Mouse (Mus musculus): ENCODE data around the gene Art3. TPM values are rescaled to one million over a fixed set of nuclear protein-coding genes. Genes with fewer than 3 reads are reported as not detected.

The Art3 gene
- polyA plus RNA-seq, 1 experiment from 2014 or later = 1.4 TPM

DNA sequence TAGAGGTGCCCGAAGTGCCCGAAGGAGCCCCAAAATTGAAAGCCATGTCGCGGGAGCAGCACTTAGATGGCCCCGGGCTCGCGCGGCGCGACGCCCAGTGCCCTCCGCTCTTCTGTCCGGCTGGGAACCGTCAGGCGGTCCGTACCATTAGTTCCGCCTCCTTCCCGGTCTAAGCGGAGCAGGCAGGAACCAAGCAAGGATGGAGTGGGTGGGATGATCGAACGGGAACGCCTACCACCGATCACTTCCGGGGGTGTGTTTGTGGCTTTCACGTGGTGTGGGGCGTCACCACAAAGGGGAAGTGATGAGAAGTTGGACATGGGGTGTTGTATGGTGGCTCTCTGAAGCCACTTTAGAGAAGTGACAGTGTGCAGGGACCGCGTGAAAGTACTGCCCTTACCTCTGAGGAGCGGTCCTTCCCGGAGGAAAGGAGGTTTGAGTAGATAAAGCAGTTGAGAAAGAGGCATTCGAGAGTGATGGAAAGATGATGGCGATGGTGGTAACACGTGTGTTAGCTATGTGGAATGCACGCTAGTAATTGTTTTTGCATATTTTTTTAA is 103.5 kb downstream of the Art3 start, which contains the start of gene Nup54:
TSS of gene Nup54 (minus strand) at position 195 of the 560 bp plus-strand sequence.
- H3K4me3 ChIP-seq (ENCODE audit: low read depth, low read length) = peak within 1 kb of the TSS; percentile 97
- no peaks in the 10 kb centered on the region for H3K27me3 ChIP-seq (ENCODE audit: insufficient read depth, low read length)
- ATAC-seq (ENCODE audit: insufficient read depth) (peak; percentile 100), DNase-seq (peak; percentile 97)
- no peak for TF ChIP-seq CTCF (IDR thresholded peaks at IDR 0.05; ENCODE audit: low read depth)
- H3K27ac ChIP-seq (ENCODE audit: low read depth) = peak within 1 kb of the TSS; percentile 90
- under 1% methylated on average over 34 of the region's 34 CpGs for WGBS
- H3K9me3 ChIP-seq (ENCODE audit: low read depth, low read length) = no peaks in the 10 kb centered on the region
- H3K36me3 ChIP-seq (ENCODE audit: insufficient read depth) = no peaks in the 10 kb centered on the region
- peak within 1 kb of the TSS; percentile 86 for H3K4me2 ChIP-seq
- peak within 1 kb of the TSS; percentile 96 for H3K9ac ChIP-seq
- H3K4me1 ChIP-seq (ENCODE audit: insufficient read depth) = peaks cover 4% of the 10 kb centered on the region

DNA sequence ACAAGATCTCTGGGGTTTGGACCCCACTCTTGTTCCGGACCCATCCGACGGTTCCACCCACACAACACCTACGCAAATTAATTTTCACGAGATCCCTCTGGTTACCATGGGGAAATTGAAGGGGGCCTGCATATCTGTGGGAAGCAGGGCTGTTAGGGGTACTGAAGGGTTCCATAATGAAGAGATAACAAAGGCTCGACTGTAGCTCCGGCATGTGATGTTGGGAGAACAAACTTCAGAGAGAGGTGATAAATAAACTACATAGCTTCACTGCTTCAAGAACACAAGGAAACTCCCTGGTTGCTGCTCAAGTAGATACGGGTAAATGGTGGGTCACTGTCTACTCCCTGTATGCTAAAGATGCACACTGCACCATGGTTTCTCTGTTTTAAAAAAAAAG is 106.9 kb downstream of the Art3 start:
- TF ChIP-seq CTCF (IDR thresholded peaks at IDR 0.05; ENCODE audit: low read depth) = no peak
- ATAC-seq (ENCODE audit: insufficient read depth) (no peak), DNase-seq (no peak)
- Histone ChIP-seq H3K27me3 (ENCODE audit: insufficient read depth, low read length) (no peaks in the 10 kb centered on the region), H3K27ac (ENCODE audit: low read depth) (no peak overlapping the region), H3K9ac (no peak overlapping the region), H3K4me2 (no peak overlapping the region), H3K36me3 (ENCODE audit: insufficient read depth) (no peaks in the 10 kb centered on the region), H3K9me3 (ENCODE audit: low read depth, low read length) (no peaks in the 10 kb centered on the region), H3K4me3 (ENCODE audit: low read depth, low read length) (no peak overlapping the region), H3K4me1 (ENCODE audit: insufficient read depth) (peaks cover 4% of the 10 kb centered on the region; the same call in 1 of the 2 replicates)
- 79% methylated on average over 8 of the region's 8 CpGs for WGBS

DNA sequence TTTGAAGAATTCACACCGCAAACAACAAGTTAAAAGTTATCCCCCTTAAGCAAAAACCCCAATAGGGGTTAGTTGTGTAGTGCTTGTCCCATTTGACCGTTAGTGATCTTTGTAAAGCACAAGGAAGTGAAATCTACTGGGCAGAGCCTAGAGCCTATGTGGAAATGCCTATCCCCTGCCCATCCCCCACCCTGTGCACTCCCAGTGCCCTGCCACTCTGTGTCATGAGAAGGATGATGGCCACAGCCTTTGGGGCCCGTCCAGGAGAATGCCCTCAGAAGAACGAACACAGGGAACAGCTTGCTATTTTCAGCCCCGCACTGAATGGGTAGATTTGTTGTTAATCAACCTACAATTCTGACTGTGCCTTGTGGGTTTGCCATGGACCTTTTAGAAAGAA is 109.9 kb downstream of the Art3 start:
- H3K4me1 ChIP-seq (ENCODE audit: insufficient read depth) = no peaks in the 10 kb centered on the region
- ATAC-seq (ENCODE audit: insufficient read depth) (no peak), DNase-seq (no peak)
- no peak overlapping the region for H3K4me2 ChIP-seq
- peaks cover 15% of the 10 kb centered on the region; the same call in 1 of the 2 replicates for H3K36me3 ChIP-seq (ENCODE audit: insufficient read depth)
- no peak overlapping the region for H3K27ac ChIP-seq (ENCODE audit: low read depth)
- no peak for TF ChIP-seq CTCF (IDR thresholded peaks at IDR 0.05; ENCODE audit: low read depth)
- no peak overlapping the region for H3K4me3 ChIP-seq (ENCODE audit: low read depth, low read length)
- no peak overlapping the region for H3K9ac ChIP-seq
- 59% methylated on average over 5 of the region's 5 CpGs for WGBS
- no peaks in the 10 kb centered on the region for H3K9me3 ChIP-seq (ENCODE audit: low read depth, low read length)
- H3K27me3 ChIP-seq (ENCODE audit: insufficient read depth, low read length) = no peaks in the 10 kb centered on the region

- Histone ChIP-seq H3K4me2 (no peak overlapping the region), H3K27ac (ENCODE audit: low read depth) (no peak overlapping the region), H3K9me3 (ENCODE audit: low read depth, low read length) (no peaks in the 10 kb centered on the region), H3K27me3 (ENCODE audit: insufficient read depth, low read length) (no peaks in the 10 kb centered on the region), H3K4me1 (ENCODE audit: insufficient read depth) (no peaks in the 10 kb centered on the region), H3K36me3 (ENCODE audit: insufficient read depth) (peaks cover 26% of the 10 kb centered on the region), H3K9ac (no peak overlapping the region), H3K4me3 (ENCODE audit: low read depth, low read length) (no peak overlapping the region)
- TF ChIP-seq CTCF (IDR thresholded peaks at IDR 0.05; ENCODE audit: low read depth) = no peak
- ATAC-seq (ENCODE audit: insufficient read depth) (0 out of 2 replicates have a peak, but pooled peaks have one; percentile 38), DNase-seq (no peak)
- WGBS = 23% methylated on average over 7 of the region's 7 CpGs
Observed at GRCm38 (mm10) chr5:92442914-92443313, 111.3 kb downstream of the Art3 start.

- TF ChIP-seq CTCF (IDR thresholded peaks at IDR 0.05; ENCODE audit: low read depth) = no peak
Observed at GRCm38 (mm10) chr5:92445016-92445415, 113.4 kb downstream of the Art3 start.

GRCm38 (mm10) chr5:92446736-92447135 is 115.1 kb downstream of the Art3 start:
- H3K4me3 ChIP-seq (ENCODE audit: low read depth, low read length) = no peak overlapping the region
- H3K4me2 ChIP-seq = no peak overlapping the region
- no peak overlapping the region for H3K27ac ChIP-seq (ENCODE audit: low read depth)
- no peaks in the 10 kb centered on the region for H3K27me3 ChIP-seq (ENCODE audit: insufficient read depth, low read length)
- no peaks in the 10 kb centered on the region for H3K4me1 ChIP-seq (ENCODE audit: insufficient read depth)
- H3K9me3 ChIP-seq (ENCODE audit: low read depth, low read length) = no peaks in the 10 kb centered on the region
- no peak overlapping the region for H3K9ac ChIP-seq
- 93% methylated on average over 5 of the region's 5 CpGs for WGBS
- no peak for TF ChIP-seq CTCF (IDR thresholded peaks at IDR 0.05; ENCODE audit: low read depth)
- H3K36me3 ChIP-seq (ENCODE audit: insufficient read depth) = peaks cover 52% of the 10 kb centered on the region
- DNase-seq (no peak), ATAC-seq (ENCODE audit: insufficient read depth) (no peak)

More at GRCm38 (mm10) chr5:92445016-92445415, 113.4 kb downstream of the Art3 start:
- no peak overlapping the region for H3K4me3 ChIP-seq (ENCODE audit: low read depth, low read length)
- ATAC-seq (ENCODE audit: insufficient read depth) = no peak
- no peaks in the 10 kb centered on the region for H3K9me3 ChIP-seq (ENCODE audit: low read depth, low read length)
- no peak for DNase-seq
- no peaks in the 10 kb centered on the region for H3K27me3 ChIP-seq (ENCODE audit: insufficient read depth, low read length)
- peaks cover 43% of the 10 kb centered on the region for H3K36me3 ChIP-seq (ENCODE audit: insufficient read depth)
- no peak overlapping the region for H3K9ac ChIP-seq
- 85% methylated on average over 2 of the region's 2 CpGs for WGBS
- H3K4me2 ChIP-seq = no peak overlapping the region
- H3K27ac ChIP-seq (ENCODE audit: low read depth) = no peak overlapping the region
- H3K4me1 ChIP-seq (ENCODE audit: insufficient read depth) = no peaks in the 10 kb centered on the region

DNA sequence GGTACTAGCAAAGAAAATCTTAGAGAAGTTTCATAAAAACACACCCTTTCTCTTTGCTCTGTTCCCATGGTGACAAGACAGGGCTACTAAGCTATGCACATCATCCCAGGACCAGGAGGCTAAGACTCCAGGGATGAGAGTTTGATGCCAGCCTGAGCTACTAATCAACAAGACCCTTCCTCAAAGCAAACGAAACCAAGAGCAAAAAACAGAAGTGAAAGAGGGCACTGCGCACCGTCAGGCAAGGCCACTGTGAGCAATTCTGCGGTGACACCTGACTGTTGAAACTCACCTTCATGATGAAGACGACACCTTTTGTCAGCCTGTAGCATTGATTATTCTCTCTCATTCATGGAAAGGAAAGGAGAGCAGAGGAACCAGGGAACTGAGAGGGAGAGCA is 121.2 kb downstream of the Art3 start:
- TF ChIP-seq CTCF (IDR thresholded peaks at IDR 0.05; ENCODE audit: low read depth) = no peak
- WGBS = 96% methylated on average over 5 of the region's 5 CpGs
- no peak for DNase-seq
- H3K36me3 ChIP-seq (ENCODE audit: insufficient read depth) = peaks cover 51% of the 10 kb centered on the region
- no peaks in the 10 kb centered on the region for H3K27me3 ChIP-seq (ENCODE audit: insufficient read depth, low read length)
- no peak overlapping the region for H3K4me2 ChIP-seq
- no peak overlapping the region for H3K4me3 ChIP-seq (ENCODE audit: low read depth, low read length)
- no peak for ATAC-seq (ENCODE audit: insufficient read depth)
- H3K27ac ChIP-seq (ENCODE audit: low read depth) = no peak overlapping the region
- no peaks in the 10 kb centered on the region for H3K9me3 ChIP-seq (ENCODE audit: low read depth, low read length)
- H3K9ac ChIP-seq = no peak overlapping the region
- no peaks in the 10 kb centered on the region for H3K4me1 ChIP-seq (ENCODE audit: insufficient read depth)

Measured in lung, embryonic 14.5 days (tissue).